Mouse (Mus musculus) urinary bladder, postnatal 10 days (tissue): ENCODE measurements around the gene Nfic.

ENCODE experiments used
- DNase-seq: peaks from one replicate; pipeline ENCODE4 v3.0.0; 2022; ENCODE audit warnings: low spot score

The Nfic gene

DNA sequence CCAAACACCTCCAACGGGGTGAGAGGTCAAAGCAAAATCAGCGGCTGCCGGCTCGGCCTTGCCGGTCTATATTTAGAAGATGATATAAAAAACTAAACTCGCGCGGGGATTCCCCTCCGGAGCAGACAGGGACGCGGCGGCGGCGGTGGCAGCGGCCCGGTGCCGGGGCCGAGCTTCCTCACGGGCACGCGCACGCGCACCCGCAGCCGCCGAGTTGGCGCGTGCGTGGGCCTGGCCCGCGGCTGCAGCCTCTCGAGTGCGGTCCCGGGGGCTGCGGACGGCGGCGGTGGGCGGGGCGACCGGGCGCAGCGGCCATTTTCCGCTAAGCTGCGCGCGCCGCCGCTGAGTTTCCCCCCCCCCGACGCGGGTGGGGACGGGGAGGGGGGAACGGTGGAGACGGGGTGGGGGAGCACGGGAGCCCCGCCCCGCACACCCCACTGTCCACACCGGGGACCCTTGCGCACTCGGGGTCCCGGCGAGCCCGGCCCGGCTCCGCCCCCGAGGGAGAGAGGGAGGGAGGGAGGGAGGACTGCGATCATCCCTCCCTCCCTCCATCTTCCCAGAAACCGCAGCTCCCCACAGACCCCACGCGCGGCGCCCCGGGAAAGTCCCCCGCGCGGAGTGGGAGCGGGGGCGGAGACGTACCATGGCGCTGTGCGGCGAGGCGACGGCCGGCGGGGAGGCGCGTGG is 25.1 kb downstream of the Nfic start:
- DNase-seq = peak; percentile 22

- DNase-seq = peak; percentile 28
These were observed 25.8 kb downstream of the Nfic start for GRCm38 (mm10) chr10:81429605-81430061.

DNA sequence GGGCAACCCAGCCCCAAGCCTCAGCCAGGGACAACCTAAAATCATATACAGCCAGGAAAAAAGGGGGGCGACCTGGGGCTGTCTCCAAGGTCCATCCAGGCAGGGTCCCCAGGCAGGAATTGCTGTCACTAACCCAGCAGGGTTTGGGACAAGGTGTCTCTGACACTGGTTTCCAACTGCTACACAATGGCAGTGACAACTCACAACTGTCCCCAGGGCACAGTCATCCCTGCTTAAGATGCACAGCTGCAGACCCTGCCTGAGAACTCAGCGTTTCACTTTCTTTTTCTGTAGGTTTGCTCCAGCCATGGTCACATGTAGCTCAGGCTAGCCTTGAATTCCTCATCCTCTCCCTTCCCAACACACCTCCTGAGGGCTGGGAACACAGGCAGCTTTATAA is 26.3 kb downstream of the Nfic start:
- no peak for DNase-seq

DNA sequence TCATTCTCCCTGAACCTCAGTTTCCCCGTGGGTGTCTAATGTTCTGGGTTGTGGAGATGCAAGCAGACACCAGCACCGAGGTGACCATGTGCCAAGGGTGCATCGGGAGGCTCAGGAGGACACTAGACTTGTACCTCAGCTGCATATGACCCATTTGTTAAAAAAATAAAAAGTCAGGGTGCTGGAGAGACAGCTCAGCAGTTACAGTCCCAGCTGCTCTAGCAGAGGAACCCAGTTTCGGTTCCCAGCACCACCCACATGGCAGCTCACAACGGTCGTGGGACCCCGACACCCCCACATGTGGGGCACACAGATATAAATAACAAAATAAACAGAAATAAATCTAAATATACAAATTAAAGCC is 26.9 kb downstream of the Nfic start:
- no peak for DNase-seq

DNA sequence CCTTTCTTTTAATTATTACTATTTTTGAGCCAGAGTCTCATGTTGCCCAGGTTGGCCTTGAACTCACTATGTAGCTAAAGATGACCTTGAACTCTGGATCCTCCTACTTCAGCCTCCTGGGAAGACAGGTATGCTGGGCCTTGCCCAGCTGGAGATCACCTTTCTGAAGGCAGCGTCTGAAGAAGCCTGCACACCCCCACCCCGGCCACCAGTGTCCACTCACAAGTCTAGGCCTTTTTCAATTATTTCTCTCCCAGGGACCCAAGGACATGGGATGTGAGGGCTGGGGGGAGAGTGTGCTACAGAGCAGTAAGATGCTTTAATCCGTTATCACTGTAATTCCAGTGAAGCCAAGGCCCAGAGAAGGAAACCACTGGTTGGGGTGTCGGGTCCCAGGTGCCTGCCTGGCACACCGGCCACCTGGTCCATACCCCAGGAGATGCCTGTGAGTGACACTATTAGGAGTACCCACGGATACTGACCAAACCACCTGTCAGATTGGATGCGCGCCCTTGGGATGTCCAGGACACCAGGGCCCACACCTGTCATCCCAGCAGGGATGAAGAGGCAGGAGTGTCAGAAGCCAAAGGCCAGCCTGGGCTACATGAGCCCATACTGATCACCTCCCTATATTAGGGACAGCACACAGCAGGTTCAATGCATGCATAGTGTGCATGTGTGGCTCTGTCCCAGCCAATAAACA is 27.5 kb downstream of the Nfic start:
- DNase-seq = peak; percentile 9

GRCm38 (mm10) chr10:81427327-81427726 is 28.1 kb downstream of the Nfic start:
- DNase-seq = no peak

- DNase-seq = peak; percentile 40
These were observed 28.5 kb downstream of the Nfic start for GRCm38 (mm10) chr10:81426897-81427296.

DNA sequence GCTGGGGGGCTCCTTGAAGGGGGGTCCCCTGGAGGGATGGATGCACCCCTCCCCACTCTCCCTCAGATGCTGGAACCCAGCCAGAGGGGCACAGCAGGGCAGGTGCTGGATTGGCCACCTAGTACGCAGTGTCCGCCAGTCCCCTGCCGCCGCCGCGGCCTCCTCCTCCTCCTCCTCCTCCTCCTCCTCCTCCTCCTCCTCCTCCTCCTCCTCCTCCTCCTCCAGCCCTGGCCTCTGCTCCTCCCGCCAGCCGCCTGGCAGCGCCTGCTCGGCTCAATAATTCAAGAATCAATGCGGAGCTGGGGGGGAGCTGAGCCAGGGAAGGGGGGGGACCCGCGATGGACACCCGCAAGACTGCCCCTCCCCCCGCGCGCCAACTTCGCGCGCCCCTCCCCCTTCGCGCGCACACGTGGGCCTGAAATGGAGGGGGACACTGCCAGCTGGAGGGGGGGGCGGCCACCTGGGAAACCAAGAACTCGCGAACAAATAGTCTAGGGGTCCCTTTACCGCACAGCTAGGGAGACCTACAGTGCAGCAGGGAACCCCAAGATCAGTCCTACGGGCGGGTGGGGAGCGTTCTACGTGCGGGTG is 29.3 kb downstream of the Nfic start:
- DNase-seq = peak; percentile 10

- DNase-seq = peak; percentile 8
These were observed 30.1 kb downstream of the Nfic start for GRCm38 (mm10) chr10:81425236-81425850.

GRCm38 (mm10) chr10:81424246-81425051 is 31.0 kb downstream of the Nfic start:
- peak; percentile 10 for DNase-seq

DNA sequence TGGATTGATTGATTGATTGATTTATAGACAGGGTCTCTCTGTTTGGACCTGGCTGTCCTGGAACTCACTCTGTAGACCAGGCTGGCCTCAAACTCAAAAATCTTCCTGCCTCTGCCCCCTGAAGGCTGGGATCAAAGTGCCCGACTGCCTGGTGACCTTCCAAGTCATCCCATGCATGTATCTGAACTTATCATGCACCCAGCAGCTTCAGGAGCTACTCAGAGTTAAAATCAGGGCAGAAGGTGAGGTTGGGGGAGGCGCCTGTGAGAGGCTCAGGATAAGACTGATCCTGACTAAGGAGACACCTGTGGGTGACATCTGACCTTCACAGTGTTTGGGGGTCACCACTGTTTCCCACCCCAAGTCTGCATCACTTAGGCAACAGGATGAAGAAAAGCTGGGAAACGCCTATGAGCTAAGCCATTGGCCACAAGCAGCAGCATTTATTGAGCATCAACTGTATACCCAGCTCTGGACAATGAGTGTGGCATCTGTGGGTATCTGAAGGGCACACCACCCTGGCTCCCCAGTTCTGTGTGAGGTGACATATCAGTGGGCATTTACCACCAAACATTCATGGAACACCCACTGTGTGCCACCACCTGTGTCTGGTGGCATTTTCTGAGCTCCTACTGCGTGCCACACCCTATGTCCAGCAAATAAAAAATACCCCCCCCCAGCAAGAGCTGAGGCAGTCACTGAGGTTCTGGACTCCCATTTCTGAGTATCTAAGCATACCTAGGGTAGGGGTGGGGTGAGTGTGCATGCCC is 31.8 kb downstream of the Nfic start:
- DNase-seq = no peak

GRCm38 (mm10) chr10:81422661-81423217 is 32.7 kb downstream of the Nfic start:
- DNase-seq = no peak

- DNase-seq = peak; percentile 8
These were observed 33.2 kb downstream of the Nfic start for GRCm38 (mm10) chr10:81422191-81422590.

GRCm38 (mm10) chr10:81421797-81422100 is 33.7 kb downstream of the Nfic start:
- DNase-seq = no peak

DNA sequence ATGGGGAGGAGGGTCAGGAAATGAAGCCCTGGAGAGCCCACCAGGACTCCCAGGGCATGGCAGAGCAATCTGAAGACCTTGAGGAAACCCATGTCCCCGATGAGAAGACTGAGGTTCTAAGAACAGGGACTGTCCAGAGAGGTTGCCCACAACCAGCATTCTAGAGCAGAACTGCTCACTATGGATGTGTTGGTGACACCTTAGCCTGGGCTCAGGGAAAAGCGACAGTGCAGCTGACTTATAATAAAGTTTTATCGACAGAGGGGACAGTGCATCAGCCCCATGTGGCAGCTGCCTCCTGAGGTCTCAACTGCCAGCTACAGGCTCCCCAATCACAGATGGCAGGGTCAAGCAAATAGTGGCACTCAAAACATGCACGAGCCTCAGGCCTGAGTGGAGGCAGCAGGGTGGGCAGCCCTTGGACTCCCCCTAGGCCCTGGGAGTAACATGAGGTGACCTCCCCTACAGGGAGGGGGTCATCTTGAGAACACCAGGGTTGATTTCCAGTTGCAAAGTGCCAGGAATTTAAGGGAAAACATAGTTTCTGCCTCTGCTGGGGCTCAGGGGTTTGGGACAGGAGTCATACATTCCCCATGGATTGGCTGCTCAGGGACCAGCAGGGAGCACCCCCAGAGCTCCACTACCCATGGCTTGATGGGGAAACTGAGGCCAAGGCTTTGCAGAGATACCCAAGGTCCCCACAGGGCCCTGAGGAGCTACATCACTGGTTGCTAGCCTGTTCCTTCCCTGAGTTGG is 34.2 kb downstream of the Nfic start:
- DNase-seq = no peak

- DNase-seq = peak; percentile 9
These were observed 35.2 kb downstream of the Nfic start for GRCm38 (mm10) chr10:81420191-81420767.

- peak; percentile 6 for DNase-seq
These were observed 36.1 kb downstream of the Nfic start for GRCm38 (mm10) chr10:81419111-81419928.

DNA sequence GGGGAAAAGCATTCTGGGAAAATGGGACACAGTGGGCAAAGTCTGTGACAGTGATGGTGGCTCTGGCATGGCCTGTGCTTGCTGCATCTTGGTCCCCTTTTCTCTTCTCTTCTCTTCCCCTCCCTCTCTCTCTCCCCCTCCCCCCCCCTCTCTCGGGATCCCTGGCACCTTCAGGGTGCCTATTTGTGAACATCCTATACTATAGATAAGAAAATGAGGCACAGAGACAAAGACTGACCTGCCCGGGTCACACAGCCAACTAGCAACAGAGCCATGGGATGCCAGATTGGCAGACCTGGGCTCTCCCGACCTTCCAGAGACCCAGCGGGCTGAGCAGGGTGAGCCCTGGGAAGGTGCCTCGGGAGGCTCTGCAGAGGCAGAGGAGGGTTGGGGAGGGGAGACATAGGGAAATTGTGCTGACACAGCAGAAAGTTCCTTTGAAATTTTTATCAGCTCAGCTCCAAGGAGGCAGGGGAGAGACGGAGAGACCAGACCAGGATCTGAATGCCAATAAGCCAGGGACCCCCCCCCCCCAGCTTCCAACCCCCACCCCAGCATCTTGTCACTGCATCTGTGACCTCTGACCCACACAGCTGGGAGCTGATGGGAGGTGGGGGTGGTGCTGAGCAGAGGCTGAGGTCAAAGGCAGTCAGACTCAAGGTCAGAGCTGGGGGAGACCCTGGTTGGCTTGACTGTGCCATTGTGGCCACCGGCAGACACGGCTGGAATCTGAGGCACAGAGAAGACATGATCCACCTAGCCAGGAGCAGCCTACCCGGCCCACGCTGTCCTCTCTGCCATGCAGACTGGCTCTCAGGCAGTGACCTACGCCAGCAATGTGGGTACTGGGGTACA is 37.0 kb downstream of the Nfic start:
- peak; percentile 5 for DNase-seq
